Mouse (Mus musculus) liver, embryonic 16.5 days (tissue): ENCODE results near the gene Clcf1. TPM values are rescaled to one million over a fixed set of nuclear protein-coding genes. Genes with fewer than 3 reads are reported as not detected.

ENCODE experiments used
- ATAC-seq: fragments of 200-750 bp; cut with Nextera tagmentation; 2 replicates; pipeline ENCODE4 v1.8.0; 2017; ENCODE audit warnings: low read depth, mild to moderate bottlenecking, moderate number of reproducible peaks, moderate library complexity
- H3K27ac ChIP-seq: fragments of 300-500 bp; sonication (generic); 2 replicates; pipeline ENCODE4 v1.5.1; 2014; ENCODE audit warnings: mild to moderate bottlenecking, low read length
- H3K27me3 ChIP-seq: fragments of 300-500 bp; sonication (generic); 2 replicates; pipeline ENCODE4 v1.6.1; 2014; ENCODE audit warnings: low read depth, low read length, mixed read lengths; ENCODE audit not compliant: control insufficient read depth, insufficient read depth
- H3K36me3 ChIP-seq: fragments of 300-500 bp; sonication (generic); 2 replicates; pipeline ENCODE4 v1.6.1; 2014; ENCODE audit warnings: mild to moderate bottlenecking; ENCODE audit not compliant: control insufficient read depth, insufficient read depth
- H3K4me1 ChIP-seq: fragments of 300-500 bp; sonication (generic); 2 replicates; pipeline ENCODE4 v1.6.1; 2014; ENCODE audit warnings: low read depth, low read length, mixed read lengths; ENCODE audit not compliant: control insufficient read depth
- H3K4me2 ChIP-seq: fragments of 300-500 bp; sonication (generic); 2 replicates; pipeline ENCODE4 v1.6.1; 2014; ENCODE audit warnings: low read depth, low read length, mixed read lengths
- H3K4me3 ChIP-seq: fragments of 300-500 bp; sonication (generic); 2 replicates; pipeline ENCODE4 v1.5.1; 2014; ENCODE audit warnings: low read depth, mild to moderate bottlenecking, low read length
- H3K9ac ChIP-seq: fragments of 300-500 bp; sonication (generic); 2 replicates; pipeline ENCODE4 v1.6.1; 2014; ENCODE audit warnings: low read depth, low read length
- H3K9me3 ChIP-seq: fragments of 300-500 bp; sonication (generic); replicated peaks from 2 replicates; pipeline ENCODE4 v1.6.1; 2016; ENCODE audit warnings: low read length; ENCODE audit not compliant: control insufficient read depth
- WGBS: fragments of 180-500 bp; shearing (Covaris S2); extraction: QIAGEN DNeasy Blood & Tissue Kit; methylation state at CpG from one replicate; pipeline ENCODE4 v1.1.7; 2014; ENCODE audit not compliant: insufficient replicate concordance; 5-methylcytosine and 5-hydroxymethylcytosine counted together
- microRNA-seq: library from miRNA; unstranded; fragments of <30 nt; microRNA quantifications from one replicate; pipeline ENCODE4, GENCODE M21; 2016
- polyA plus RNA-seq: library from polyadenylated mRNA; unstranded; fragments of >200 nt; fragmentation: Nextera tagmentation; extraction: Ambion mirVana; gene quantifications from 2 replicates; pipeline ENCODE4 v1.2.1, GENCODE M21; 2015

Gene Clcf1
- polyA plus RNA-seq, 1 experiment from 2014 or later, result 0.61 TPM

DNA sequence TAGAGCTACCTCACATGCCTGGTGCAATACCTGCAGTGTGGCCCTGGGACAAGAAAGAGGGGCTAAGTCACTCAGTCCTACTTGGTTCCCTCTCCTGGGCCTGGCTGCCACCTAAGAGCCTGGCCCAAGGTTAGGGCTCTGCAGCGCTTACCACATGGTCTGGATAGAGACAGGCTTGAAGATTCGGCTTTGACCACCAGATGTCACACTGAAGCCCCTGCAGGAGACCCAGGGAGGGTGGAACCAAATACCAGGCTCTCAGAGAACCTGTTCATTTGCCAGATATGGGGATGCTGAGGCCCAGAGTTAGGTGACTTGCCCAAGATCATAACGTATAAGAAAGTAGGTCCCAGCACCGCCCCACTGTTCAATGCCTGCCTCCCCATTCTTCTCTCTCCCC is 51.9 kb downstream of the Clcf1 start:
- ATAC-seq, result no peak
- no peaks in the 10 kb centered on the region; the same call in 1 of the 2 replicates for H3K27me3 ChIP-seq
- H3K9ac ChIP-seq, result no peak overlapping the region
- no peak overlapping the region for H3K4me3 ChIP-seq
- H3K9me3 ChIP-seq, result no peaks in the 10 kb centered on the region
- peaks cover 6% of the 10 kb centered on the region; the same call in 1 of the 2 replicates for H3K4me1 ChIP-seq
- H3K4me2 ChIP-seq, result no peak overlapping the region
- 62% methylated on average over 4 of the region's 4 CpGs for WGBS
- no peaks in the 10 kb centered on the region for H3K36me3 ChIP-seq
- H3K27ac ChIP-seq, result no peak overlapping the region

DNA sequence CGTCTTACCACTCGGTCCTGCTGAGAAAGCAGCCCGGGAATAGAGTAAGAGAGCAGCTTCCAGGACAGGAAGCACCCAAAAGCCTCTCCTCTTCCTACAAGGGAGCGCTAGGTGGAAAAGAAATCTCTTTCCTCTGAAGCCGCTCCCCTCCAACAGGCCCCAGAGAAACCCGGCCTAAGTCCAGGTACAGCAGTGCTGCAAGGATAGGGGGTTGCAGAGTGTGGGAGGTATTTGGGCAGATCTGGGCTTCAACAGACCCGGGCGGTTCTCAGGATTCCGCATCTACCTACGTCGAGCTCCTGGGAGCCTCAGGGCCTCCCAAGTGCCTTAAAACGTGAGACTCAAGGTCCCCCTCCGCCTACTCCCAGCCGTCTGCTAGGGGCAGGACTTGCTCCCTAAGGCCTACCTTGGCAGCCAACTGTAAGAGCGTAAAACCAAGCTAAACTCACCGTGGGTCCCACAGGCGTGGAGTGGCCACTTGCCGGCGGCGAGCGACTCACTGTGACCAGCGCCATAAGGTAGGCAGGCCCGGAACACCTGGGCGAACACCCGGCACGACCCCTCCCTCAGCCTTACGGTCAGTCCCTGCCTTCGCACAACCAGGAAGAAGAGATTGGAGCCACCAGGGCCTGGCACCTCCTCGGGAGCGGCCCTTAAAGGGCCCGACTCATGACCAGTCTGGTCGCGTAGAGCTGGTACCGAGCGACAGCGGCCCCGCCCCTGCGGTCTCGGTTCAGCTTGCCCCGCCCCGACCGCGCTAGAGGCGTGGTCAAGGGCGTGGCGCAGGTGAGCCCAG is 54.7 kb downstream of the Clcf1 start, which contains the start of gene Ssh3:
Gene Ssh3, minus strand, starts transcription at position 615 of the 796 bp plus-strand sequence.
- 14% methylated on average over 46 of the region's 46 CpGs for WGBS
- peak within 1 kb of the TSS; percentile 57 for H3K4me3 ChIP-seq
- H3K36me3 ChIP-seq, result no peaks in the 10 kb centered on the region
- H3K27me3 ChIP-seq, result no peaks in the 10 kb centered on the region; the same call in 1 of the 2 replicates
- peaks cover 6% of the 10 kb centered on the region; the same call in 1 of the 2 replicates for H3K4me1 ChIP-seq
- no peak within 1 kb of the TSS for H3K27ac ChIP-seq
- H3K9me3 ChIP-seq, result no peaks in the 10 kb centered on the region
- peak; percentile 87 for ATAC-seq
- peak within 1 kb of the TSS; percentile 44; the same call in 1 of the 2 replicates for H3K9ac ChIP-seq
- peak within 1 kb of the TSS; percentile 63 for H3K4me2 ChIP-seq

DNA sequence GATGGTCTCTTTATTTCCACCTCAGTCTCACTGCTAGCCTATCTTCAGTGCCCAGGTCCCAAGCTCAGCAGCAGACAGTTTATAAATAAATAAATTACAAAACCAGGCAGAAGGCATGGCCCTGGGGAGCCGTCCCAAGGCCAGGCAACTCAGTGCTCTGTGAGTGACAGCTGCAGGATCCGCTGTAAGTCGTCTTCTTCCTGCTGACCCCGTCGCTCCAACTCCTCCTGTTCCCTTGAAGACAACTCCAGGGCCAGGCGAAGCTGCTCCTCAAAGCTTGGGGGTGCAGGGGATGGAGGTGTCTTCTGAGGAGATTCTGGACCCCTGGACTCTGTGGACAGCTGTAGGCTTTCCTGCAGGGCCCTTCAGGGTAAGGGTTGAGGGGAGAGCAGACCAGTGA is 56.1 kb downstream of the Clcf1 start:
- no peaks in the 10 kb centered on the region for H3K36me3 ChIP-seq
- no peak overlapping the region for H3K4me2 ChIP-seq
- H3K27me3 ChIP-seq, result no peaks in the 10 kb centered on the region; the same call in 1 of the 2 replicates
- H3K9me3 ChIP-seq, result no peaks in the 10 kb centered on the region
- WGBS, result 62% methylated on average over 6 of the region's 6 CpGs
- H3K27ac ChIP-seq, result no peak overlapping the region
- peaks cover 6% of the 10 kb centered on the region; the same call in 1 of the 2 replicates for H3K4me1 ChIP-seq
- H3K4me3 ChIP-seq, result no peak overlapping the region
- no peak for ATAC-seq
- H3K9ac ChIP-seq, result no peak overlapping the region

DNA sequence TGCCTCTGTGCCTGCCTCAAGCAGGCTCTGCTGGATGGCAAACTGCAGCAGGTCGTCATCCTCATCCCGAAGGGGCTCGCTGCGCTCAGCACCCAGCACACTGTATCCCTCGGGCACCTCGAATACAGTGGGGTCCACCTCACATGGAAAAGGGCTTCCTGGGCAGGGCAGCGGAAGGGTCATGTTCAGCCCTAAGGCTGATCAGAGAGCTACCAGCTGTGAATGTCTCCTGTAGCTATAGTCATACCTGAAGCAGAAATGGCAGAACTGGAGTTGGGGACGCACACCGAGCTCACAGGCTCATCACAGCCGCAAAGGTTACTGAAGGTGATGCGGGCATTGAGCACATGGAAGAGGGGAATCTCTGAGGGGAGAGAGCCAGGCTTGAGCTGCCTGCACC is 56.9 kb downstream of the Clcf1 start:
- H3K9ac ChIP-seq, result no peak overlapping the region
- no peak for ATAC-seq
- no peaks in the 10 kb centered on the region for H3K9me3 ChIP-seq
- no peaks in the 10 kb centered on the region; the same call in 1 of the 2 replicates for H3K27me3 ChIP-seq
- WGBS, result 83% methylated on average over 11 of the region's 11 CpGs
- no peak overlapping the region for H3K4me3 ChIP-seq
- H3K36me3 ChIP-seq, result no peaks in the 10 kb centered on the region
- H3K4me2 ChIP-seq, result no peak overlapping the region
- H3K4me1 ChIP-seq, result peaks cover 6% of the 10 kb centered on the region; the same call in 1 of the 2 replicates
- no peak overlapping the region for H3K27ac ChIP-seq

Small RNA genes lying within 50 kb of the gene (microRNA-seq; reads per million reads assigned to microRNA genes)
- gene Gm26115 (not detected), gene Mir6985 (not detected)

Other genes starting within 250 kb of the Clcf1 start
- gene Aldh3b2, start 241.9 kb upstream of the Clcf1 start, polyA plus RNA-seq, result 0.24 and 0.30 TPM in 2 replicates
- 10.5 and 12.4 TPM in 2 replicates for gene Acy3, start 227.7 kb upstream of the Clcf1 start, polyA plus RNA-seq
- 0.09 TPM in 1 of 2 replicates, not detected in the other for gene Tbx10, start 221.5 kb upstream of the Clcf1 start, polyA plus RNA-seq
- 12.2 and 12.6 TPM in 2 replicates for gene Nudt8, start 213.7 kb upstream of the Clcf1 start, polyA plus RNA-seq
- 0.41 and 0.48 TPM in 2 replicates for gene Gm49405, start 213.6 kb upstream of the Clcf1 start, polyA plus RNA-seq
- 0.42 and 0.75 TPM in 2 replicates for gene Doc2g, start 210.9 kb upstream of the Clcf1 start, polyA plus RNA-seq
- 144 and 145 TPM in 2 replicates for gene Ndufv1, start 201.4 kb upstream of the Clcf1 start, polyA plus RNA-seq
- gene Gstp1, start 176.3 kb upstream of the Clcf1 start, polyA plus RNA-seq, result 796 and 823 TPM in 2 replicates
- gene Gstp2, start 168.2 kb upstream of the Clcf1 start, polyA plus RNA-seq, result 6.1 and 17.4 TPM in 2 replicates
- gene Gstp3, start 154.7 kb upstream of the Clcf1 start, polyA plus RNA-seq, result 95.4 and 105 TPM in 2 replicates
- gene Cabp2, start 132.7 kb upstream of the Clcf1 start, polyA plus RNA-seq, result 0.25 and 0.32 TPM in 2 replicates
- gene Cdk2ap2, start 117.1 kb upstream of the Clcf1 start, polyA plus RNA-seq, result 112 and 117 TPM in 2 replicates
- gene Pitpnm1, start 114.2 kb upstream of the Clcf1 start, polyA plus RNA-seq, result 6.6 and 7.3 TPM in 2 replicates
- 32.4 and 32.6 TPM in 2 replicates for gene Aip, start 88.4 kb upstream of the Clcf1 start, polyA plus RNA-seq
- 0.02 TPM in 1 of 2 replicates, not detected in the other for gene Gpr152, start 74.5 kb upstream of the Clcf1 start, polyA plus RNA-seq
- gene Cabp4, start 70.2 kb upstream of the Clcf1 start, polyA plus RNA-seq, result 0.18 and 0.20 TPM in 2 replicates
- gene Coro1b, start 65.6 kb upstream of the Clcf1 start, polyA plus RNA-seq, result 72.4 and 74.8 TPM in 2 replicates
- gene Ptprcap, start 60.6 kb upstream of the Clcf1 start, polyA plus RNA-seq, result 17.6 and 17.9 TPM in 2 replicates
- gene Rps6kb2, start 50.9 kb upstream of the Clcf1 start, polyA plus RNA-seq, result 29.4 and 31.9 TPM in 2 replicates
- gene Carns1, start 38.8 kb upstream of the Clcf1 start, polyA plus RNA-seq, result 0.49 and 0.67 TPM in 2 replicates
- 5.5 and 8.1 TPM in 2 replicates for gene Tbc1d10c, start 23.0 kb upstream of the Clcf1 start, polyA plus RNA-seq
- gene Ppp1ca, start 22.2 kb upstream of the Clcf1 start, polyA plus RNA-seq, result 380 and 393 TPM in 2 replicates
- 14.1 and 14.2 TPM in 2 replicates for gene Rad9a, start 12.6 kb upstream of the Clcf1 start, polyA plus RNA-seq
- gene AC109138.7, start 119 bp downstream of the Clcf1 start, polyA plus RNA-seq, result not detected in 2 replicates
- gene Pold4, start 17.7 kb downstream of the Clcf1 start, polyA plus RNA-seq, result 12.2 and 14.8 TPM in 2 replicates
- gene Ssh3, start 54.9 kb downstream of the Clcf1 start, polyA plus RNA-seq, result 2.1 TPM in 2 replicates
- 1.1 and 1.2 TPM in 2 replicates for gene Ankrd13d, start 68.9 kb downstream of the Clcf1 start, polyA plus RNA-seq
- 7.8 and 9.5 TPM in 2 replicates for gene Grk2, start 92.0 kb downstream of the Clcf1 start, polyA plus RNA-seq
- 11.0 and 13.7 TPM in 2 replicates for gene Kdm2a, start 184.0 kb downstream of the Clcf1 start, polyA plus RNA-seq
- gene Rhod, start 225.2 kb downstream of the Clcf1 start, polyA plus RNA-seq, result 8.0 and 11.8 TPM in 2 replicates